18 mouse cellular contexts compared by ENCODE assay signal in the genomic region with DNA sequence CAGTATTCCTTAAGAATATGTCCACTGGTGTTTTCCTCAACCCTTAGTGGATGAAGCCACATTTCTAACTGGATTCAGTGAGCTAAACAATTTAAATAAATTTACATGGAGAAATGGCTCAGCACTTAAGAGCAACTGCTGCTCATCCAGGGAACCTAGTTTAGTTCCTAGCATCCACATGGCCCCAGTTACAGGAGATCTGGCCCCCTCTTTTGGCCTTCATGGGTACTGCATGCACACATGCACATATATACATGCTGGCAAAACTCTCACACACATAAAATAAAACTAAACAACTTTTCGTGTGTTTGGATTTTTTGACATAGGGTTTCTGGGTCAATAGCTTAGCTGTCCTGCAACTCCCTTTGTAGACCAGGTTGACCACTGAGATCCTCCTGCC.
A peak's percentile ranks its signal among the peaks of the same experiment; 100 is the strongest.
DNase-seq lines count a peak whose midpoint lies in the region; ATAC-seq and TF ChIP-seq lines count a peak whose summit lies in the region.
"Had no signal": no experiment of that assay in that cellular context is flagged by ENCODE, and none has a peak within 500 bp of the region (broad histone marks: within the 10 kb centered on the region; RNA-seq: fewer than 3 reads in every experiment).

No protein-coding gene starts in this region.

- WGBS in embryonic facial prominence, embryonic 11.5 days, result 81% methylated on average over 1 of the region's 1 CpGs
- 92% methylated on average over 1 of the region's 1 CpGs for WGBS in embryonic facial prominence, embryonic 10.5 days

- in situ Hi-C loops in Patski (cut with MboI; ENCODE audit: low pct_unique_long_range_greater_than_20kb), result no loop called here

- no peak for ATAC-seq in embryonic facial prominence, embryonic 11.5 days (replicated peaks; ENCODE audit: insufficient number of reproducible peaks, low FRiP score, low TSS enrichment, low read depth)
- ATAC-seq in Patski, result no peak
- ATAC-seq in activated CD4-positive, CD25-positive, alpha-beta regulatory T cell, adult 4 months, result no peak
- ATAC-seq: forebrain, embryonic 13.5 days had no signal

- H3K9me3 ChIP-seq in embryonic facial prominence, embryonic 11.5 days (replicated peaks; ENCODE audit: control insufficient read depth, low read length), result no peaks in the 10 kb centered on the region
- no peaks in the 10 kb centered on the region for H3K9me3 ChIP-seq in embryonic facial prominence, embryonic 10.5 days
- H3K9me3 ChIP-seq: embryonic facial prominence, embryonic 15.5 days; forebrain, embryonic 13.5 days; kidney, embryonic 15.5 days; lung, embryonic 15.5 days had no signal

- H3K36me3 ChIP-seq in embryonic facial prominence, embryonic 11.5 days (replicated peaks; ENCODE audit: control insufficient read depth, insufficient read depth, low read depth, low read length), result no peaks in the 10 kb centered on the region
- no peaks in the 10 kb centered on the region for H3K36me3 ChIP-seq in embryonic facial prominence, embryonic 10.5 days (replicated peaks)
- H3K36me3 ChIP-seq: embryonic facial prominence, embryonic 15.5 days; kidney, embryonic 15.5 days; lung, embryonic 15.5 days had no signal

- no peak overlapping the region for H3K4me3 ChIP-seq in embryonic facial prominence, embryonic 11.5 days (ENCODE audit: low read depth, low read length)
- H3K4me3 ChIP-seq in embryonic facial prominence, embryonic 10.5 days, result no peak overlapping the region
- no peak overlapping the region for H3K4me3 ChIP-seq in layer of hippocampus, adult 2 months
- H3K4me3 ChIP-seq: embryonic facial prominence, embryonic 15.5 days; forebrain, embryonic 13.5 days; kidney, embryonic 15.5 days; lung, embryonic 15.5 days had no signal

- peak; percentile 49 for TF ChIP-seq CTCF in layer of hippocampus, adult 2 months (conservative IDR thresholded peaks at IDR 0.05)
- peak; percentile 43 for TF ChIP-seq CTCF in Patski (IDR thresholded peaks at IDR 0.05)

- H3K9ac ChIP-seq in embryonic facial prominence, embryonic 11.5 days (replicated peaks; ENCODE audit: low read length), result no peak overlapping the region
- H3K9ac ChIP-seq: embryonic facial prominence, embryonic 15.5 days; forebrain, embryonic 13.5 days; hindbrain, embryonic 14.5 days; kidney, embryonic 15.5 days; lung, embryonic 15.5 days had no signal

- peak; percentile 19 for DNase-seq in embryonic facial prominence, embryonic 11.5 days (ENCODE audit: low spot score)
- no peak for DNase-seq in embryonic facial prominence, embryonic 10.5 days (ENCODE audit: low spot score)
- DNase-seq in layer of hippocampus, adult 2 months (ENCODE audit: low spot score in 2 of 2), result no peak
- DNase-seq in layer of hippocampus, postnatal 14 days (ENCODE audit: low spot score in 2 of 2), result no peak
- DNase-seq in 3T3-L1 (ENCODE audit: low read depth, low spot score) (peak; percentile 10), Patski (ENCODE audit: low read depth, low spot score) (no peak)
- DNase-seq in urinary bladder, postnatal 14 days (ENCODE audit: low spot score), result no peak
- DNase-seq: adrenal gland, adult 2 months; cerebellum, postnatal 36 days; heart, adult 18-20 months; layer of hippocampus, postnatal 36 days; right cerebral cortex, postnatal 25 days had no signal

- no peak overlapping the region for H3K4me2 ChIP-seq in embryonic facial prominence, embryonic 11.5 days (ENCODE audit: low read depth, low read length)
- H3K4me2 ChIP-seq: embryonic facial prominence, embryonic 15.5 days; forebrain, embryonic 13.5 days; hindbrain, embryonic 14.5 days; kidney, embryonic 15.5 days; lung, embryonic 15.5 days had no signal

- CTCF ChIA-PET in Patski (lab: Charles Lee), result interaction anchor here (1.2 to 1.5 kb wide), 3 partner anchors 9 to 24 kb away, joined by 3 to 6 read pairs (median 3); no protein-coding TSS in a partner anchor

- H3K27me3 ChIP-seq in embryonic facial prominence, embryonic 11.5 days (ENCODE audit: control insufficient read depth, insufficient read depth, low read length), result no peaks in the 10 kb centered on the region
- H3K27me3 ChIP-seq in embryonic facial prominence, embryonic 10.5 days (replicated peaks; ENCODE audit: low read depth, poor library complexity, severe bottlenecking), result no peaks in the 10 kb centered on the region
- no peaks in the 10 kb centered on the region for H3K27me3 ChIP-seq in Patski
- H3K27me3 ChIP-seq: embryonic facial prominence, embryonic 15.5 days; forebrain, embryonic 13.5 days; kidney, embryonic 15.5 days; lung, embryonic 15.5 days had no signal

- POLR2A ChIA-PET in Patski (lab: Charles Lee), result no interaction called here

- H3K4me1 ChIP-seq in embryonic facial prominence, embryonic 11.5 days (ENCODE audit: control insufficient read depth, insufficient read depth, low read length), result no peaks in the 10 kb centered on the region
- no peaks in the 10 kb centered on the region for H3K4me1 ChIP-seq in embryonic facial prominence, embryonic 10.5 days
- H3K4me1 ChIP-seq: embryonic facial prominence, embryonic 15.5 days; forebrain, embryonic 13.5 days; kidney, embryonic 15.5 days; lung, embryonic 15.5 days had no signal

- H3K27ac ChIP-seq in embryonic facial prominence, embryonic 11.5 days (replicated peaks; ENCODE audit: low read depth, low read length), result no peak overlapping the region
- H3K27ac ChIP-seq in embryonic facial prominence, embryonic 10.5 days (replicated peaks), result no peak overlapping the region
- no peak overlapping the region for H3K27ac ChIP-seq in layer of hippocampus, adult 2 months
- H3K27ac ChIP-seq: embryonic facial prominence, embryonic 15.5 days; forebrain, embryonic 13.5 days; hindbrain, embryonic 14.5 days; kidney, embryonic 15.5 days; lung, embryonic 15.5 days had no signal

Comparison
In these comparisons a context has a peak if more than half of its experiments do, and no peak if none do; other contexts are left out.
1. DNase-seq: peak in embryonic facial prominence, embryonic 11.5 days (single experiment) and 3T3-L1 (single experiment); none in embryonic facial prominence, embryonic 10.5 days (single experiment), layer of hippocampus, adult 2 months (0 of 2), layer of hippocampus, postnatal 14 days (0 of 2), Patski (single experiment) and urinary bladder, postnatal 14 days (single experiment).